Mouse (Mus musculus) lung, postnatal 25 days (tissue): Measurements from ENCODE around the gene D630003M21Rik.

ENCODE experiments used
- DNase-seq: peaks from one replicate; pipeline ENCODE4 v3.0.0; 2022; ENCODE audit warnings: low spot score

Gene D630003M21Rik

GRCm38 (mm10) chr2:158236698-158237097 is 7.7 kb upstream of the D630003M21Rik start:
- DNase-seq = no peak

GRCm38 (mm10) chr2:158233106-158233505 is 4.1 kb upstream of the D630003M21Rik start:
- no peak for DNase-seq

- no peak for DNase-seq
These were observed 3.4 kb upstream of the D630003M21Rik start for GRCm38 (mm10) chr2:158232414-158232813.

- no peak for DNase-seq
These were observed 2.0 kb upstream of the D630003M21Rik start for GRCm38 (mm10) chr2:158231071-158231470.

DNA sequence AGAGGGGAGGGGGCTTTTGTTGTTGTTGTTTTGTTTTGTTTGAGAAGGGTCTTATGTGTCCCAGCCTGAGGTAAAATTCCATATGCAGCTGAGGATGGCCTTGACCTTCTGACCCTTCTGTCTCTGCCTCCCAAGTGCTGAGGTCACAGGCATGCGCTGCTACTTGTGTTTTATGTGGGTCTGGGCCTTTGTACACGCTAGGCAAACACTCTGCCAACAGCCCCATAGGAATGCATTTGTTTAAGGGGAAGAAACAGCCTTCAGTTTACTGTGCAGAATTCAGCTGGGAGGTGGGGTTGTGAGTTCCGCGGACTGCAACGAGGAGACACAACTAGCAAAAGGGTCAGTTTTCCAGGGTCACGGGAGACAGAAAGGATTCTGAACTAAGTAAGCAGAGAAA is 1.6 kb upstream of the D630003M21Rik start:
- DNase-seq = no peak

GRCm38 (mm10) chr2:158229503-158229892 is 476 bp upstream of the D630003M21Rik start:
- no peak for DNase-seq

- peak; percentile 38 for DNase-seq
These were observed 3.7 kb downstream of the D630003M21Rik start for GRCm38 (mm10) chr2:158225301-158225700.

DNA sequence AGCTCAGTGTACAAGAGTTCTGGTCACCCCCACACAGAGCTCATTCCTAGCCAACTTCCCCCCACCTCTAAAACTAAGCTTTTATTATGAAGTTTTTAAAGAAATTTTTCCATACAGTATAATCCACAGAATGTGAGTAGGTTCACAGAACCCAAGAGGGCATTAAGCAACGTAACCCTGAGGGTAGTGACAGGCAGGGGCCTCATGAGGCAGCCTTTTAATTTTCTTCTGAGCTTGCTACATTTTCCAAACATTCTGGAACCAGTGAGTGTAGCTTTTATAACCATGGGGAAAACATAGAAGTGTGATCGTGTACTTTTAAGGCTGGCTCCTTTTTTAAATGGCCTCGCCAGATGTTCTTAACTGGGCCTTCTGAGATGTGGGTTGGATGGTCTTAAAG is 5.5 kb downstream of the D630003M21Rik start:
- DNase-seq = no peak

GRCm38 (mm10) chr2:158222664-158223063 is 6.4 kb downstream of the D630003M21Rik start:
- no peak for DNase-seq

DNA sequence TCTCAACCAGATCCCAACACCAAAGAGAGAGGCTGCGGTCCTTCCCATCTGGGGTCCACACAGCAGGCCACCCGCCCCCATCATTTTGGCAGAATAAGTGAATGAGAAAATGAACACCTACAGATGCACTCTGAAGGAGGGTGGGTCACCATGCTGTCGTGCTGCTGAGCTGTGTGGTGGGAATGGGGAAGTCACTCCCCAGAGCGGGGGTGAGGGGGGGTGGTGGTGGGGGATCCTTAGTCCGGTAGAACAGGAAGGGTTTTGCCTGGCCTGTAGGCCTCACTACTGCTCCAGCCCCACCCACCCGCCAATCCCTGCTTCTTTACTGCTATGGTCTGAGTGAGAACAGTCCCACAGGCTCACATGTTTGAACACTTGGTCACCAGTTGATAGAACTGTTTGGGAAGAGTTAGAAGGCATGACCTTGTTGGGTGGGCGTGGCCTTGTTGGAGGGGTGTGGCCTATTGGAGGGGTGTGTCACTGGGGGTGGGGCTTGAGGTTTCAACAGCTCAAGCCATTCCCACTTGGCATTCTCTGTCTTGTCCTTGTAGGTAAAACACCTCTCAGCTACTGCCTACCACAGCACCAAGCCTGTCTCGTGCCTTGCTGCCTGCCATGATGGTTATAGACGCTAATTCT is 7.5 kb downstream of the D630003M21Rik start:
- no peak for DNase-seq

DNA sequence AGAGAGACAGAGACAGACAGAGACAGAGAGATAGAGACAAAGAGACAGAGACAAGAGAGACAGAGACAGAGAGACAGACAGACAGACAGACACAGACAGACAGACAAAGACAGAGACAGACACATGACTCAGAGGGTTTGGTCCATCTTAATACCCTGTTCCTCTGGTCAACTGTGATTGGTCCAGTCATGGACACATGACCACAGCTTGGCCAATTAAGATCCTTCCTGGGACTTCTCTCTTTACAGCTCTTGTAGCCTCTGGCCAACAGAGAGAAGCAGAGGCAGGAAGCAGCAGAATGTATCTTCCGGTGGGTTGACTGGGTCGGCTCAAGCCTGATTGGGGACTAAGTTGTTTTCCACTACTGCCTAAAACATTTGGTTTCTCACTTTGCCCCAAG is 9.5 kb downstream of the D630003M21Rik start:
- no peak for DNase-seq

GRCm38 (mm10) chr2:158216510-158216909 is 12.5 kb downstream of the D630003M21Rik start:
- DNase-seq = no peak

DNA sequence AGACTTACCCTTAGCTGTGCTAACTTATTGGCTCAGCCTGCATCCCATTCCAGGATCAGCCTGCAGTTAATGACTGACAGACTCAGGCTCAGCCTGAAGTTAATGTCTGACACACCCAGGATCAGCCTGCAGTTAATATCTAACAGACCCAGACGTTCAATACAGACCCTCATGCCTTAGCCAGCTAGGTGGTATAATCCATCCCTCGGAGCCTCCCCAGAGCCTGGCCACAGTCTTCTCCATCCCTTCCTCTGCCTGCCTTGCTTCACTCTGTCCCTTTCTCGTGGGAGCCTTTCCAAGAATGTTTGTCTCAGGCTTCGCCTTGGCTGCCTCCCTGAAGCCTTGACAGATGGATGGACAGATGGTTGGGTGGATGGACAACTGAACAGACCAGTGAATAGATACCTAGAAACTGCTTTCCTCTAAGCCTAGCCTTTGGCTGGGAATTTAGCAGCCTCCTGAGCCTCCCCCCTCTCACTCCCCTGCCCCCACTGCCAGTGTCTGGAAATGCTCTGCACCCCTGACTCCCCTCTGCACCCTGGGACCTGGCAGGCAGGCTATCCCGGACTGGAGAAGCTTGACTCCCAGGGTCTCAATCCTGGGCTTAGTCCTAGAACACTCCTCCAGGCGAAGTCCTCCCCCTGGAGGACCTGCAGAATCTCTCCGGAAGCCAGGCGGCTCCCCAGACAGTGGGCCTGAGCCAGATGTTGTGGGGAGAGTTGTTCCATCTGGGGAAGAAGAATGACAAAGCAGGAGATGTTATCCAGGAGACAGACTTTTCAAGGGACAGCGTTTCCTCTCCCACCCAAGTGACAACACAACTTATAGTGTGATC is 13.5 kb downstream of the D630003M21Rik start:
- DNase-seq = no peak

DNA sequence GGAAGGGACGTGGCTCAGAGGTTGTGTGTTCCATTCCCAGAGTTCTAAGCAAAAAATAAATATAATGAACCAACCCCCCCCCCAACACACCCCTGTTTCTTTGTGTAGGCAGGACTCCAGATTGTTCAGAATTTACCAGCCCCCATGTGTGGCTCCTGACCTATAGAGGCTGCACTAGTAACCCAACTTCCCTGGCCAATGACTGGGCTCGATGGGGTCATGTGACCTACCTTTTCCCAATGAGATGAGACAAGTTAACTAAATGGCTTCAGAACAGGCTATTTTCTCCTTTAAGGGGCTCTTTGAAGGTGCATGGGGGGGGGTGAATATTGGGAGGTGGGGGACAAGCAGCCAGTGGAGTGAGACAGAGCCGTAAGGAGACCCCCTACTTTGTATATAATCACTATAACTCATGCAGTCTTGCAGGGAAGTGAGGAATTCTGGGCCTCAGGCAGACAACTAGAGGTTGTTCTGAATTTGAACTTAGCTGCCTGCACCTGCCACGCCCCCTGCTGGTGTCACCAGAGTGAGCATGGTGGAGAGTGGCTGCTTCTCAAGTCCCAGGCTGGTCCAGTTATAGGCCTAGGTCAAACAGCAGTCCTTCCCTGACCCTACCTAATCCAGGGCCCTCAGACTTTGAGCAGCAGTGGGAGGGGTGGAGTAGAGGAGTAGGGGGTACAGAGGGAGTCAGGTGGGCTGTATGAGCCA is 17.1 kb downstream of the D630003M21Rik start:
- DNase-seq = no peak

DNA sequence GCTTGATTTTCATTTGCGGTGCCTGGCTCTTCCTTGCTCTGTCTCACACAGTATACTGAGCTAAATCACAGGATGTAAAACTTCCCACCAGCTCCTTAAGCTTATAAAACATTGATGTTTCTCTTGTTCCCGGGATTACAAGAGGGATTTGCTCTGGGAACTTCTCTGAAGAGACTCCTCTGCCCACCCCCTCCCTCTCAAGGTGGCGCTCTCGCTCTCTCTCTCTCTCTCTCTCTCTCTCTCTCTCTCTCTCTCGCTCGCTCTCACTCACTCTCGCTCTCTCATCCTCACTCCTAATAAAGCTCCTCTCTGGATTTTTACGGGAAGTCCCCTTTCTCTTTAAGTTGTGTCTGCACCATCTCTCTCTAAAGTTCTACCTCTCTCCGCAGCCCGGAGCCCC is 18.1 kb downstream of the D630003M21Rik start:
- DNase-seq = no peak

GRCm38 (mm10) chr2:158210503-158210902 is 18.5 kb downstream of the D630003M21Rik start:
- DNase-seq = no peak

DNA sequence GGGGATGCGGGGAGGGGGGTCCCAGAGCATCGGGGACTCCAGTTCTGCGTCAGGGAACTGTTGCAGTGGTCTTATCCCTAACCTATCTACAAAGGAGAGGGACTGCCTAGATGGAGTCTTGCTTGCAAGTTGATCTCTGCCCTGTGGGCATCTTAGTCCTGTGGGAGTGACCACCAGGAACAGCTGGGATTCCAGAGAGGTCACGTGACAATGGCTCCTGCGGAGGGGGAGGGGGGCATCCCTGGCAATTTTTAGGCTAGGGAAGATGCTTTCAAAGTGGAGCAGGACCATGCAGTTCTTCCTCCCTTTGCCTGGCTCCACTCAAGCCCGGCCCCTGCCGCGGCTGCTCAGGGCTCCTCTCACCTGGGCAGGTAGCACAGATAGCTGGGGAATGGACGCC is 19.2 kb downstream of the D630003M21Rik start:
- DNase-seq = no peak

- DNase-seq = peak; percentile 73
These were observed 21.2 kb downstream of the D630003M21Rik start for GRCm38 (mm10) chr2:158207848-158208247.

GRCm38 (mm10) chr2:158204114-158204513 is 24.9 kb downstream of the D630003M21Rik start:
- peak; percentile 76 for DNase-seq

GRCm38 (mm10) chr2:158203686-158204085 is 25.3 kb downstream of the D630003M21Rik start:
- DNase-seq = no peak

GRCm38 (mm10) chr2:158199281-158199680 is 29.7 kb downstream of the D630003M21Rik start:
- DNase-seq = peak; percentile 69

DNA sequence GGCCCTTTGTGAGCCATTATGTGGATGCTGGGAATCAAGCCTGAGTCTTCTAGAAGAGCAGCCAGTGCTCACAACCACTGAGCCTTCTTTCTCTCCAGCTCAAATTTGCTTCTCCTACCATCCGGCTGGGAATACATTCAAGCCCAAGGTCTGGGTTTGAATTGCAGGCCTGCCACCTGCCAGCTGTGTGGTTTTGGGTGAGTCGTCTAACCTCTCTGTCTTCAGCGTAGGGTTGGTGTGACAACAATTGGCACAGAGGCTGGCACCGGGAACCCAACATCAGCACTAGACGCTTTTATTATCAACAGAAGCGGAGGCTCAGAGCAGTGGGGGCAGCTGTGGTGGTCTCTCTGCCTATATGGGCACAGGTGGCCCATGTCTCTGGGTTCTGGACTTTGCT is 30.2 kb downstream of the D630003M21Rik start:
- no peak for DNase-seq

DNA sequence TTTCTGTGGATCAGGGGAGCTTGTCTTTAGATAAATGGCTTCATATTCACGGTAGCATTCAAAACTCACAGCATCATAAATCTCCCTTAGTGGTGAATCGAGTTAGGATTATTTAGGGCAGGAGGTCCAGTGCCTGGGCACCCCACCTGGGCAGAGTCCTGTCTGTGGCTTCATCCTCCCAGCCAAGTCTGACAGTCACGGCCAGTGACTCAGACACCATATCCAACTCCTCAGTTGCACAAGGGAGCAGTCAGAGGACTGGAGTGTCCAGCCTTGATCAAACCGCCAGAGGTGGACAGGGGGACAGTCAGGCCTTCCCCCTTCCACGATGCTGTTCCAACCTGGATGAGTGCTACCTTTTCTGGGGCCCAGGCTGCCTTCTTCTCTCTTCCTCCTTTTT is 31.1 kb downstream of the D630003M21Rik start:
- no peak for DNase-seq
